Mouse (Mus musculus): Measurements from ENCODE around the gene Cdip1. TPM values are rescaled to one million over a fixed set of nuclear protein-coding genes. Genes with fewer than 3 reads are reported as not detected.

Cdip1 gene
- total RNA-seq, 2 experiments from 2014 or later = 2.5 to 4.5 TPM

DNA sequence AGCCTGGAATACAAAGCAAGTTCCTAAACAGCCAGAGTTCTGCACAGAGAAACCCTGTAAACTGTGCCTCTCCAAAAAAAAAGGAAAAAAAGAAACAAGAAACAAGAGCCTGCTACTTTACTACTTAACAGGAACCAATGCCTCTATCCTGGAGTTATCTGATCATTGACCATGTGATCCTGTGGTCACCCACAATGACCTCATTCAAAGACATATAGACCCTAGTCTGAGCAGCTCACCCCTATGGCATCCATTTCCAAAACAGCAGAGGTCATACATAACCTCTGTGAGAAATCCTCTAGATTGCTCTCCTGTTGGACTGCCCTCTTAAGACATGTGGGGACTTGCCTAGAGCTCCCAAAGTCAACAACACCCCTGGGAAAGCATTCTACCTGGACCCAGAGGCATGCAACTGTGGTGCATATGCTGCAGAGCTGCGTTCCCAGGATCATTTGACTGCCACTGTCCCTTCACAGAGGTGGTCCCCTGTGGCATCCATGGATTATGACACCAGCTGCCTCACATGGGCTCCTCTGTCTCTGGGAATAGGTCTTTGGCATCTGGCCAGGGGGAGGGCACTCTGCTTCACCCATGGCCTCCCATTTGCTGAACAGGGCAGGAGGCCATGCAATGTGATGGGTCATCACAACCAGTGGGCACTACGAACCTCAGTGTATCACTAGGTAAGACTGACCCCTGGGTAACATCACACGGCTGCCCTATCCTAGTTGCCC lies 12.8 kb downstream of the Cdip1 start:
- no peak for ATAC-seq (replicated peaks; ENCODE audit: low FRiP score, poor library complexity, severe bottlenecking)

DNA sequence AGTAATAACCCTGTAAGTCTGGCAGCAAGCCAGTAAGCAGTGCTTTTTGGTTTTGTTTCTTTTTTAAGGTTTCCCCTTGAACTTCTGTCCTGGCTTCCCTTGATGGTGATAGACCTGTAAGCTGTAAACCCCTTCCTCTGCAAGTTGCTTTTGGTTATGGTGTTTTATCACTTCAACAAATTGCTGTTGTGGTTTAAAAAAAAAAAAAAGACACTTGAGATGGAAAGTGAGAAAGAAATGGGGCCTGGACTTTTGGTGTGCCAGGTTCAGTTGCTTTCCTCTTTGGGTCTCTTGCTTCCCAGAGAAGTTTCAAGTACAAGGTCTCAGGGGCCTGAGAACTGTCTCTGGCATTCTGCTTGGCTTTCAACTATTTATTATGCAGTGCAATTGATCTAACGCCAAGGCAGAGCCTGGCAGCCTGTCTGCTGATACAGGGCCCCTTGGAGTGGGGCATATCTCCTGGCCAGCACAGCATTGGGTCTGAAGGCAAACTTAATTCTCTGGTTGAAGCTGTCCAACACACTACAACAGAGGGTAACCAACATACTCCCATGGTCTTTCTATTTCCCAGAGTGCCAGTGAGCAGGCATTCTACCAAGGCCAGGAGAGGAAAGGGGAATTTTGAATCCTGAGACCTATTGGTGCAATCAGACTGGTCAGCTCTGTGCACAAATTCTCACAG lies 16.7 kb downstream of the Cdip1 start:
- ATAC-seq (replicated peaks; ENCODE audit: low FRiP score, poor library complexity, severe bottlenecking) = no peak

DNA sequence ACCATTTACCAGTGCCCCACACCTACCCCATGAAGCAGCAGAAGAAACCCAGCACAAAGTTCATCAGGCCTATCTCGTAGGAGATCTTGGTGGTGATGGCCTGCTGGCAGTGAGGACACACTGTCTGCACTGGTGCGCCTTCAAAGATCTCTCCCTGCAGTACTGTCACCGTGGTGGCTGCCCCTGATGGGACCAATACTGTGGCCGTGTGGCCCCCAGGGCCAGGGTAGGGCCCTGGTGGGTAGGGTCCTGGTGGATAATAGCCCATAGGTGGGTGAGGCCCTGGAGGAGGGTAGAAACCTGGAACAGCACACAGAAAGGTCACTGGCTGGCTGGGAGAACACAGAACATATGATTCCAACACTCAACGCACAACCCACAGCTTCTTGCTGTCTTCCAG lies 21.4 kb downstream of the Cdip1 start:
- no peak for ATAC-seq (replicated peaks; ENCODE audit: low FRiP score, poor library complexity, severe bottlenecking)

DNA sequence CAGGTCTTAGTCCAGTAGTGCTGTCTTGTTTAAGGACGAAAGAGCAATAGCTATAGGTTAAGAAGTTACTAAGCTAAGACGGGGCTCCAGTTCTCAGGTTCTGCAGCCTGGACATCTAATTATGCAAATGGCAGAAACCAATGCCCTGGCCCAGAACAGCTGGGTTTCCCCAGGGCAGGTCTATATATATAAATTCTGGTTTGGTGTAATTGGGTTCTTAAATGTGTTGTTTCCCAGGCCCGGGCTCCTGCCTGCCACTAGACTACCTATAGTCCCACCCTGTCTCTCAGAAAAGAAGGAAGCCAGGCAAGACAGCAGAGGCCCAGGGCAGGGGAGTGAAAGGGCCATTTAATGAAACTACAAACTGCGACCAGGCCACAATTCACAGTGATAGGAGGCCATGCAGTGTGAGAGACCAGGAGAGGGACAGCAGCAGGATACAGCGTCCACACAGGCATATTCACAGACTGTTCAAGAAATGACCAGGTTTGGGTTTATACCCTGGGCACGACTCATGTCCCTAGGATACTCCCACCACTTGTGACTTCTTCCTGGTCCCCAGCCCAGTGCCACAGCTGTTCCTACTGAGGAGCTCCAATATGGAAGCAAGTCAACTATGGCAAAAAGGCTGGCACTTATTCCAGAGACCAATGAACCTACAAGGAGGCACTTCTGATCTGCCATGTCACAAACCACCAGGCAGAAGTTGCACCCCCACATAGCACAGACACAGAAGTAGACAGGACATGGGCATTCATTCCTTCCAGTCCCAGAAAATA lies 22.9 kb downstream of the Cdip1 start:
- 0 out of 2 replicates have a peak, but pooled peaks have one; percentile 6 for ATAC-seq (replicated peaks; ENCODE audit: low FRiP score, poor library complexity, severe bottlenecking)

DNA sequence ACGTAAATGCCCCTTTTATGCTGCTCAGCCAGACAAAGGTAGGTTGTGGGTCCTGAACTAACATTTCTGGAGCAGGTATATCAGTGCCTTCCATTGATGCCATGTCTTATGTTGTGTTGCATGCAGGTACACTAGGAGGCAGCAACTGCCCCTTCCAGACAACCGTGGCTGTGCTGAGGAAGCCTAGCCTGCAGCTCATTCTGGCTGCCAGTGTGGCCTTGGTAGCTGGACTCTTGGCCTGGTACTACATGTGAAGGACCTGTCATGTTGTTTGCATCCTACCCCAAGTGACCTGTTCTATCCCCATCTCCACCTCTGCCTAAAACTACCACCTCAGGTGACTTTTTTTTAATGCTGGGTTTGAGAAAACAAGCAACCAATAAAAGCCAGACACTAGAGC lies 24.2 kb downstream of the Cdip1 start:
- ATAC-seq (replicated peaks; ENCODE audit: low FRiP score, poor library complexity, severe bottlenecking) = no peak

DNA sequence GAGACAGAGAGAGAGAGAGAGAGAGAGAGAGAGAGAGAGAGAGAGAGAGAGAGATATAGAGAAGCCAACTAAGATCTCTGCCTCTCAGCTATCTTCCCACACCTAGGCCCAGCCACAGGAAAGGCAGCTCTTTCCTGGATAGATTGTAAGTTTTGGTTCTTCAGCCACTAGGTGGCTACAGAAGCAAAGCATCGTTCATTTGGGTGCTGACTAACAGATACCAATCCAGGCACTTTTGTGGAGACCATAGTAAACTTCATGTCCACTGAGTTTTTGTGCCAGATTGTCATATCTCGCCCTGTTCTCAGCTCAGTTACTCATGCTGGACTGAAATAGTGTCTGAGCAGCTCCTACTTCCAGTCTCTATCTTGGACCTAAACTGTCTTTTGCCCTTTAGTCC lies 26.8 kb downstream of the Cdip1 start:
- peak; percentile 70; the same call in 1 of the 2 replicates for ATAC-seq (replicated peaks; ENCODE audit: low FRiP score, poor library complexity, severe bottlenecking)

DNA sequence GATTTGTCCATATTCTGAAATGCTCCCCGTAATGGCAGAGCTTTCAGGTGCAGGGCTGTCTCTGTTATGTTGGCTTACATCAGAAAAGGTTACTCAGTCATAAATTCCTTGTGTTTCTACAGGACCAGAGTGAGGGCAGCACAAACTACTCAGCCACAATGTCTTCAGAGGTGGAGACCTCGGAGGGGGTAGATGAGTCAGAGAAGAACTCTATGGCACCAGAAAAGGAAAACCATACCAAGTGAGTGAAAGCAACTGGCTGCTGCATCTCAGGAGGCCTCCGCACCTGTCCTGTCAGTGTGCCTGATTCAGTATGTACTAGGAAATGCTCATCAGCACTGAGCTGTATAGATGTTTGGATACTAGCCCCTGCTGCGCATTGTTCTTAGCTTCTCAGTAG lies 27.7 kb downstream of the Cdip1 start:
- ATAC-seq (replicated peaks; ENCODE audit: low FRiP score, poor library complexity, severe bottlenecking) = no peak

DNA sequence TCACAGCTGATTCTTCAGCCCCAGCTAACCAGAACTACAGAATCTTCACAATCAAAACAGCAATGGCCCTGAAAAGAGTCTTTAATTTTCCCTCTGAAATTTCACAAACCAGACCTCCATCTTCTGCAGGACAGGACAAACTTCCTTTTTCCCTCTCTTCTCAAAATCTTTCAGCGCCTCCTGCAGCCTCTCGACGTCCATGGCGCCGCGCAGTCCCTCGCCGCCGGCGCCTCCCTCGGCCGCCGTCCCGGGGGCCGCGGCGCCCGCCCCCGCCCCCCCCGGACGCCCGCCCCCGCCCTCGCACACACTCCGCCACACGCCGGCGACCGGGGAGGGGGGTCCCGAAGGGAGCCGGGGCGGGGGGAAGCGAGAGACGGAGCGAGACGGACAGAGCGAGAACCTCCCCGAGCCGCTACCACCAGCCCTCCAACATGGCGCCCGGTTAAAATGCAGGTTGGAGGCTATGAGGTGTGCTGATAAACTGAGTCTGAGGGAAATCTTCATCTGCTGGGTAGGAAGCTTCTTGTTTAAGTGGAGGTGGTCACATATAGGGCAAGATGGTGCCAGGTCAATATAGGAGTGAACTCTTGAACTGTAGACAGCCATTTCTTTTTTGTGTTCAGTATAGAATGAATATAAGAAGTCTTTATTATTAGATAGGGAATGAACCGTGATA lies 33.3 kb downstream of the Cdip1 start:
- 0 out of 2 replicates have a peak, but pooled peaks have one; percentile 42 for ATAC-seq (replicated peaks; ENCODE audit: low FRiP score, poor library complexity, severe bottlenecking)

DNA sequence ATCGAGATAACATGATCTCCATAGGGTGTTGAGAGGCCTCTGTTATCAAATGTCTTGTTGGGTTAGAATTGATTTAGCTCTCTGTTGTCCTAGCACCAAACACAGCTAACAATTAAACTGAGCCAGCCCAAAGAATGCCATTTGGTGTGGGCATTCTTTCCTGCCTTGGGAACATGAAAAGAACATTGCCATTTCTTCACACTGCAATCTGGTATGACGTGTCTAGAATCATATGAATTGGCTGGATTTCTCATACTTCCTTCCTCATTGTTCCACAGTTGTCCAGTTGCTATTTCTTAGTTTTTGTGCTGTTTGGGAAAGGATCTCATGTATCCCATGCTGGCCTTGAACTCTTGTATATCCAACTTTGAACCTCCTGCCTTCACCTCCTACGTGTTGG lies 36.0 kb downstream of the Cdip1 start:
- no peak for ATAC-seq (replicated peaks; ENCODE audit: low FRiP score, poor library complexity, severe bottlenecking)

DNA sequence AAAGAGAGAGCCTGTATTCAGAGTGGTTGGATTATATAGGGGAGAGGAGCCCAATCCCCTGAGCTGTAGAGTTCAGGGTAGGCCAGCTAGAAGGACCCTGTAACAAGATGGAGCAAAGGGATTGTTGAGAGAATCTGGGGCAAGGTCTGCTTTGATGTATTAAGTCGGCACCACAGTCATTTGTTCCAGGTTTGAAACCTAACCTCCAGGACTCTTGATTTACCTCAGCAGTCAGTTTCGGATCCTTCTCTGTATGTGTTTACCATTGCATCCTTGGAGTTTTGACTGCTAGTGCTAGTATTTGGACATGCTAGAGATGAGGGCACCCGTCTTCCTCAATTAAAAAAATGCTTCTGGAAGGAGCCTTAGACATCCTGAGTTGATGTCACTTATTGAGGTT lies 37.9 kb downstream of the Cdip1 start:
- ATAC-seq (replicated peaks; ENCODE audit: low FRiP score, poor library complexity, severe bottlenecking) = no peak

DNA sequence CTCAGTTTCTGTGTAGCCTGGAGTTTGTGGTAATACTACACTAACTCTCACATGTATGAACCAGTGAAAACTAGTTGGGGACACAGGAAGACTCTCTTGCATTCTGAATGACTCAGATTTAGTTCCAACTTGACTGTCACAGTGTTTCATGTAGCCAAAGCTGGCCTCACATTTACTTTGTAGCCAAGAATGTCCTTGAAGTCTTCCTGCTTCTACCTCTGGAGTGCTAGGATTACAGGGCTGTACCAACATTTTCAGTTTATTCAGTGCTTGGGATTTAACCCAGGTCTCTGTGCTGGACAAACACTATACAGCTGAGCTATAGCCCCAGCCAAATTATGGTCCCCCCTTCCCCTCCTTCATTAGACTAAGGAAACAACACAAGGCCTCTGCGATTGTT lies 47.9 kb downstream of the Cdip1 start:
- no peak for ATAC-seq (replicated peaks; ENCODE audit: low FRiP score, poor library complexity, severe bottlenecking)

DNA sequence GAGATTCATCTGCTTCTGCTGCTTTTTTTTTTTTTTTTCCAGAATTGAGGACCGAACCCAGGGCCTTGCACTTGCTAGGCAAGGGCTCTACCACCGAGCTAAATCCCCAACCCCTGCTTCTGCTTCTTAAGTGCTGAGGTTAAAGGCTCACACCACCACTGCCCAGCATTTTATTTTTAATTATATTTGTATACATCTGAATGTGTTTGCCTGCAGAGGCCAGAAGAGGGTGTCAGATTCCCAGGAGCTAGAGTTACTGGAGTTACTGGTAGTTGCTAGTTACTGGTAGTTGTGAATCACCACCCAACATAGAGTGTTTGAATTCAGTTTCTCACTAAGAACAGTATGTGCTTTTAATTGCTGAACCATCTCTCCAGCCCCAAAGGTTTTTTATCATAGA lies 50.1 kb downstream of the Cdip1 start:
- ATAC-seq (replicated peaks; ENCODE audit: low FRiP score, poor library complexity, severe bottlenecking) = no peak

DNA sequence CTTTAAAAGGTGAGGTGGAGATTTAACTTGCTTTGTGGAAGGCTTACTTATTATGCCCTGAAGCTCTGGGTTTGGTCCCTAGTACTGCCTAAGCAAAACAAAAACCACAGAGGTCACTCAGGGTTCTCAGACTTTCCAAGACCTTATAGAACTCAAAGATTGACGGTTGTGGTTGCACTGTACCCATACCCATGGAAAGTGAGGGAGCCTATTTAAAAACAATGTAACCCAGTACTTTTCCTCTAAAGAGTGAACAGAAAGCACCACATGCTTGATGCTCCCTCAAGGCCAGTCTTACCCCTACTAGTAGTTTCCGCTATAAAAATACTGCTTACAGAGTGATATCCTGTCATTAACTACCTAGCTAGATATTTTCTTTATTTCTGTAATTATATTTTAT lies 53.8 kb downstream of the Cdip1 start:
- ATAC-seq (replicated peaks; ENCODE audit: low FRiP score, poor library complexity, severe bottlenecking) = no peak

DNA sequence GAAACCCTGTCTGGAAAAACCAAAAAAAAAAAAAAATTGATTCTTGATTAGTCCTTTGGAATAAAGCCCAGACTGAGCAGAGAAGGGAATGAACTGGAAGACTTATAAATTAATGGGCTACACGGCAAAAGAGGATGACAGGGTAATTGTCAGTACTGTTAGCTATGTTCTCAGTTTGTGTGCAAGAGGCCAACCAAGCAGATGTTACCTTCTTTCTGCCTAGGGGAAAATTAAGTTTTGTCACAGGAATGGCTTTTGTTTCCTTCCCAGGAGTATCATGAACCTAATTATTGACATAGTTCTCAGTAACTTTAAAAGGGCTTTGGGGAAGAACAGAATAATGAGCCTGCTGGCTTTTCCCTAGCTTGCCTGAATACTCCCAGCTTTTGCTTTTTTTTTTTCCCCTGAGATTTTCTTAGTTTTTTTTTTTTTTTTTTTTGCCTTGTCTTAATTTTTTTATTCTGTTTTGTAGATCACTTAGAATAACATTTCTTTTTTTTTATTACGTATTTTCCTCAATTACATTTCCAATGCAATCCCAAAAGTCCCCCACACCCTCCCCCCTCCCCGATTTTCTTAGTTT lies 59.2 kb downstream of the Cdip1 start:
- ATAC-seq (replicated peaks; ENCODE audit: low FRiP score, poor library complexity, severe bottlenecking) = no peak

DNA sequence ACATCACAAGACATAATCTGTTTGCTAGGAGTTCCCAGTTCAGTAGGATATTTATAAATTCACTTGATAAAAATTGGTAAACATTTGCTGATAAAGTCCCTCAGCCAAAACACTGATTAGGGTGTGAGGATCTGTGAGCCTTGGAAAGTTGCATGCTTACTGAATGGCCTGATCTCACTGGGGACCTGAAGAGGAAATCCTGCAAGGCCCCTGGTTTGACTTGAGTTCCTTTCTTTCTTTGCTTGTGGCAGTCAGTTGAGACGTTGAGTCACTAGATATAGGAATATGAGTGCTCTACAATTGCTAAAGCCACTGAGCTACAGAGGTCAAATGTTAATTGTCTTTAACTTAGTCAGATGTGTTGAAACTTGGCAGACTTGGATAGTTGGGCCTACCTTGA lies 62.1 kb downstream of the Cdip1 start:
- ATAC-seq (replicated peaks; ENCODE audit: low FRiP score, poor library complexity, severe bottlenecking) = no peak

DNA sequence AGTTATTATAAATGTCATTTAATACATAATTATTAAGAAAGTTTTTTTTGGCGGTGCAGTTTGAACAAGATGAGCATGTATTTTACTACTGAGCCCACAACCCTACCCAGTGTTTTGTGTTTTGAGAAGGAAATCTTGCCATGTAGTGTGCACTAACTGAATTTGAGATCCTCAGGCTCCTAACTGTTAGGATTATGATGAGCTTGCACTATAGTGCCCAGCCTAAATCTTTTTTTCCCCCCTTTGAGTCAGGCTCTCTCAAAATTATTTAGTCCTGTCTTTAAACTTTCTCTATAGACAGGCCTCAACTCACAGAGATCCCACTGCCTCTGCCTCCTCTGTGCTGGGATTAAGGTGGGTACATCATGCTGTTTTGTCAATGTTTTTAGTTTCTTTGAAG lies 62.6 kb downstream of the Cdip1 start:
- ATAC-seq (replicated peaks; ENCODE audit: low FRiP score, poor library complexity, severe bottlenecking) = no peak

DNA sequence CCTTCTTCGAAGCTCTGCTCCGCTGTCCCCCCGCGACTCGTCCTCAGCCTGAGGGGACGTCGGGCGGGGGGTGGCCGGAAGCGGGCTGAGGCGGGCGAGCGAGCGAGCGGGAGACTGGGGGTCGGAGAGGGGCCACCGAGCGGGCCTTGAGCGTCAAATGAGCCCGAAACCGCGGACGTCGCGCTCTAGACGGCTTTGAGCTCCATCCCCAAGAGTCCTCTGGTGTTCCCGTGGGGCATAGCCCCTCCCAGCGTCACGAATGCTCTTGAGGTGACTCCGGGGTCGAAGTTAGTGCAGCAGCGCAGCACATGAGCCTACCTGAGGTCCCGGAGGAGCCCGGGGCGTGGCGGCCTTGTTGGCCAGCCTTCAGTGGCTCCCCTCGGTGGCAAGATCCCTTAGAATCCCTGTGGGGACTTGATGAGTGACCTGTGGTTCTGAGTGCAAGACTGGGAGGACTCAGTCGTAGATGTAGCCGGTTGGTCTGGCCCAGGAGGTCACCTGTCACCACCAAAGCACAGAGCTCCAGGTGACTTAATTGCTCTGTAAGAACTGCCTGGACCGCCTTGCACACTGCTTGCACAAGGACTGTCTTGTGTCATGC lies 63.5 kb downstream of the Cdip1 start:
- ATAC-seq (replicated peaks; ENCODE audit: low FRiP score, poor library complexity, severe bottlenecking) = peak; percentile 59

DNA sequence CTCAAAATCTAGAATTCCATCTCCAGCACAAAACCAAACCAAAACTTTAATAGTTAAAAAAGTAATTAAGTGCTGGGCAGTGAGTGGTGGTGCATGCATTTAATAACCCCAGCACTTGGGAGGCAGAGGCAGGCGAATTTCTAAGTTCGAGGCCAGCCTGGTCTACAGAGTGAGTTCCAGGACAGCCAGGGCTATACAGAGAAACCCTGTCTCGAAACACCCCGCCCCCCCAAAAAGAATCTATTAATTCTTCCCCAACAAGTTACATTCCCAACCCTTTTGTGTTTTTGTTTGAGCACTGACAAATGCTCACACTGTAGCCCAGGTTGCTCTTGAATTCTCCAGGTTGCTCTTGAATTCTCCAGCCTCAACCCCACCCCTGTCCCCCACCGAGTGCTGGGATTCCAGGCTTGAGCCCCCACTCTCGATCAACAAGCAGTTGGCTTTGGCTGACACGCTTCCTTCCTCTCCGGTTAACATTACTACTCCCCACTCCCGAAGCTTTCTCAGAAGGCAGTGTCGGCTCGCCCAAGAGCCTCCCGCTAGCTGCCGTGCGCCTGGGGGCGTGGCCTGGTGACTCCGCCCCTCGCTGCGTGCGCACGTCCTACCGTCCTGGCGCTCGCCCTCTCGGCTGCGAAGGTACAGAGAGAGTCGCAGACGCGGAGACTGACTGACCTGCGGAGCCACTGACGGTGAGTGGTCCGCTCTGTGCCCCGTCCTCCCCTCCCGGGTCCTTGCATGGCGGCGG lies 64.1 kb downstream of the Cdip1 start, which contains the start of gene Hmox2:
Gene Hmox2 (plus strand): TSS at position 582 of the 748 bp plus-strand sequence.
- ATAC-seq (replicated peaks; ENCODE audit: low FRiP score, poor library complexity, severe bottlenecking) = peak; percentile 99

DNA sequence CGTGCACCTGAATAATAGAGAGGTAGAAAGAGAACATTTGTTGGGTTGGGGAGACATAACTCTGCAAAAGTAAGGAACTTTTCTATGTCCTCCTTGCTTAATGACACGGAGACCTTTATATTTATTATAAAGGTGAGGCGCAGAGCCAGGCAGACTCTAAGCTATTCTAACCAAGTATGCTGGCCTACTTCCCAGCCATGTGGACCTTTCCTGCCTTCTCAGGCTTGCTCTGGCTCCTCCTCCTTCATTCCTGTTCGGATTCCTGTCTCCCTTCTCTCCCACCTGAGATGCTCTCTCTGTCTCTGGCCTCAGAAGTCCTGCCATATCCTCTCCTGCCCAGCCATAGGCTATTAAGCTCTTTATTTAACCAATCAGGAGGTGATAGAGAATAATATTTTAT lies 64.8 kb downstream of the Cdip1 start:
- no peak for ATAC-seq (replicated peaks; ENCODE audit: low FRiP score, poor library complexity, severe bottlenecking)
